Mouse (Mus musculus): ENCODE data around the gene Gtdc1.

Gtdc1 gene

GRCm38 (mm10) chr2:44571810-44572209, 355.6 kb downstream of the Gtdc1 start:
- DNase-seq, result no peak

DNA sequence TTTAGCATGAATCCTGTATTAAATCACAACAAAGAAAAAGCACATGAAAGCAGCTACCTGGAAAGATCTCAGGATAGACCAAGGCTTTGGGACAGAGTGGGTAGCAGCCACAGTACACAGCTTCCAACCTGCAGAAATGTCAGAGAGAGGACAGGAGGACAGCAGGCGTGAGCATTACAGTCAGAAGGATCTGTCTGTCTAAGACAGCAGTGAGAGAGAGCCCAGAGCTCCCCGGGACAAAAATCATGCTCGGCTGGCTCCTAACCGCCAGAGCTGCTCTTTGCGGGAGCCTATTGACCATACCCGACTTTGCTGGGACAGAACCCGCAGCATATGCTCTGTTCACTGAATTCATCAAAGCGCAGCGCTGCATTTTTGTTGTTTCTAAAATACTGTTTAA, 356.3 kb downstream of the Gtdc1 start:
- no peak for DNase-seq

GRCm38 (mm10) chr2:44569140-44569952, 358.1 kb downstream of the Gtdc1 start:
- no peak for DNase-seq

GRCm38 (mm10) chr2:44564776-44565692, 362.4 kb downstream of the Gtdc1 start:
- DNase-seq, result no peak

DNA sequence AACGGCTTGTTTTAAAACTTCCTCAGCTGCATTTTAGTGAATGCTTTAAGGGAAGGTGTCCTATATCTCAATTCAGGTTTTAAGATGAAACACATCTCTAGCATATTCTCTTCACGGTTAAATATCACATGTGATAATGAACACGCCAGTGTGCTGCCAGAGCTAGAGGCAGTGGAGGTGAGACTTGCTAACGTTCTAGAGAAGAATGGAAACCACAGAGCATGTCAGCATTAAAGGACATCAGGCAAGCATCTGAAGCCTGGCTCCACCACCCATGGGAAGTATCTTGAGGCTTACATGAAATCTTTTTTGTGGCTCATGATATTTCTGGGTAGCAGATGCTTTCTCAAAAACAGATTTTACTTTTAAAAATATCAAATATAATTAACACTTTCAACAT, 365.7 kb downstream of the Gtdc1 start:
- DNase-seq, result no peak

DNA sequence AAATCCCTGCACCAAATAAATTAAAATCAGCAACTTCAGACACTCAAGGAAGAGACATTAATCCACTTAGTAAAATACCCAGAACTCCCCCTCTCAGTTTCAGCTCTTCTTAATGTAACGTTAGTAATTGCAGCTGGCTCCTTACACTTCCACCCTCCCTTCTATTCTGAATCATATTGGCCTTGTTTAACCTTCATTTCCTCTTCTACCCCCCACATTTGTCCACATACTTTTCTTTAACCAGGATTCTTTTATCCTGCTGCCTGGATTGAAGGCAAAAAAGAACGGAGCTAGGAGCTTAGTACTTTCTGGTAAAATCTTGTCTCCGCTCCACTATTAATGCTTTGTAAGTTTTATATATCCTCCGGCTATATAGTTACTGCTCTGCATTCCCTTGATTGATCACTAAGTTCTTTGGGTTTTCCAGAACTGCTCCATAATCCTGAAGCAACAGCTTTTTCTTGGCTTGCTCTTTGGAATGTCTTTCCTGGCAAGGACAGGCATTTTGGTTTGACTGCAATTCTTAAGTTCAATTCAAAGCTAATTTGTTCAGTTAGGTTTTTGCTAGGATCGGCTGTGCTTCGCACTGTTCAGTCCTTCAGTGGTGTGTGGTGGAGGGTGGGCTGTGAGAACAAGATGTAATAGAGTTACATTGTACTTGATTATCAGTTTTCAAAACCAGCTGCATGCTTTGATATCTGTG, 368.1 kb downstream of the Gtdc1 start:
- DNase-seq, result no peak

- no peak for DNase-seq
Measured at GRCm38 (mm10) chr2:44557669-44558281, 369.7 kb downstream of the Gtdc1 start.

- DNase-seq, result peak; percentile 19
Measured at GRCm38 (mm10) chr2:44556861-44557592, 370.4 kb downstream of the Gtdc1 start.

- DNase-seq, result no peak
Measured at GRCm38 (mm10) chr2:44554716-44555115, 372.7 kb downstream of the Gtdc1 start.

GRCm38 (mm10) chr2:44549311-44549710, 378.1 kb downstream of the Gtdc1 start:
- DNase-seq, result no peak

DNA sequence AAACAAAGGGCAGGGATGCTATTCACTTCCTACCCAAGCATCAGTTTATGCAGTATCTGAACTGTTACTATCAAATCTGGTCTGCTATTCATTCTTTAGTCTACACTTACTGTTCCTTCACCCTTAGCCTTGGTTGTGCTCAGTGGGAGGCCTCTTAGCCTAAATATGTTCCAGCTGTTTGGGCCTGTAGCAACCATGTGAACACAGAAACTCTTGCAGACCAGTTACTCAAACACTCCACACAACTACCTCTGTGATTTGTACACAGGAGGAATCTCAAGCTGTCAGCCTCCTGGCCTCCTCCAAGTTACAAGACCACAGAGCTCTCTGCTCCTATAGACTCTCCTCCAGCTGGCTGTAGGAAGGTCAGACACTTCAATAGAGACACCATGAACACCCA, 384.7 kb downstream of the Gtdc1 start:
- no peak for DNase-seq

DNA sequence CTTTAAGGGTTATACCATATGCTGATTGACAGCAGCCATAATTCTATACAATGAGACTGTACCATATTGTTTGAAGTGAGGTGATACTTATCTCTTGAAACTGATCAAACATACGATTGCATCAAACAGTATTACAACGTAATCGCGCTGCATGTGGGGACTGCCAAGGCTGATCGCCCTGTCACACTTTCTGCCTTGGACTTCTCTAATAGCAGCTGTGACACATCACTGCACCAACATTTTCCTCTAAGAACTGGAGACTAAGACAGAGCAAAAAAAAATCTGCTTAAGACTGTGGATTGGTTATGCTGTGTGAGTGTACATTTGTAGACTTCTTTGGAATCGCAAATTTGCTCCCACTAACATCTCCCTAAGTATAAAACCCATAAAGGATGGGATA, 385.7 kb downstream of the Gtdc1 start:
- DNase-seq, result no peak

GRCm38 (mm10) chr2:44540881-44541280, 386.6 kb downstream of the Gtdc1 start:
- no peak for DNase-seq

GRCm38 (mm10) chr2:44539121-44539634, 388.3 kb downstream of the Gtdc1 start:
- DNase-seq, result no peak

DNA sequence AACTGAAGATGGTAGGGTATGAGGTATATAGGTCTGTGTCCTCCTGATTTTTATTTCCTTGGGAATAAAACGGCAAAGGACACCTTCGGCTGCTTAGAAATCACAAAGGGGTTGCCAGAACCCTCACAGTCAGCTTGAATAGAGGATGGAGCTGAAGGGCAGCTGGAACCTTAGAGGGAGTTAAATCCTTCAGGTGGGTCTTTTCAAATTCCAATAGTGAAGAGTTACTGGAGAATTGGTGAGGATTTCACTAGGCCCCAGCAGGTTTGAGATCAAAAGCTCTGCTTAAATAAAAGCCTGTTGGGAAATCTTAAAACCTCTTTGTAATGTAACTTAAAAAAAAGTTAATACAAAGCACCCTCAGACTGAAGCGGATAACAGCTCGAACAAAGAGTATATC, 389.3 kb downstream of the Gtdc1 start:
- DNase-seq, result no peak

DNA sequence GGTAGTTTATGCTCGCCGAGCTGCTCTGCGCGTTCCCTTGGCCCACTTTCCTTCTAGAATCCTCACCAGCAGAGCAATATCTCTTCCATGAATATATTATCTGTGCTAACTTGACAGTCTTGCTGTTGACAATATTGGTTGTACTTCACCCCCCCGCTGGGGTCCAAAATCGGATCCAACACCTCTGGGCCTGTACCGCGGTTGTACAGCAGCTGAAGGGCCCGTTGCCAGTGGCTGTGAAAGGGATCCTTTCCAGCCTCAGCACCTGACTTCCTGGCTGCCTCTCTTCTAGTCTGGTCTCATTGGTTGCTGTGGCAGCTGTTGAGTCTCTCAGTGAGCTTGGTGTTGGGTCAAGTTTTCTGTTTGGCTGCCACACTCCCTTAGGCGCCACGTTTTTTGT, 391.7 kb downstream of the Gtdc1 start:
- DNase-seq, result no peak

DNA sequence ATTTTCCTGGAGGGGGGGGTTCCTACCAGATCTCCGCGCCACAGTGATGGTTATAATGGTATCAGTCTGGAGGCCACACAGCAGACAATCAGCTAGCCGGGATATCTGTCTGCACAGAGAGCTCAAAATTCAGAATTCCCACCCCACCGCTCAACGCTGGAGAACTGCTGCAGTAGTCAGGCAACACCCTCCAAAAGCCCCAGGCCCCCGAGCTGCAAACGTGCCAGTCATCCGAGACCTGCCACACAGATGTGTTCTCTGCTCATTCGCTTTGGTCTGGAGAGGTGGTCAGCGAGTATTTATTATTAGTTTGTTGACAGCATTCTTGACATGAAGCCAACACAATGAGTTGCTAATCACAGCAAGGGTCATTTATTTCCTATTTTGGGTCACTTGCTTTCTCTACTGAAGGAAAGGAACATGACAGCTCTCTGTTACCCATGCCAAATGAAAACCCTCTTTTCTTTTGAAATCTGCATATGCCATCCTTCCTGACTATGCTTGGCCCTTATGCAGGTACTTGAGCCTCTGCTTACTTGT, 392.3 kb downstream of the Gtdc1 start:
- DNase-seq, result no peak

DNA sequence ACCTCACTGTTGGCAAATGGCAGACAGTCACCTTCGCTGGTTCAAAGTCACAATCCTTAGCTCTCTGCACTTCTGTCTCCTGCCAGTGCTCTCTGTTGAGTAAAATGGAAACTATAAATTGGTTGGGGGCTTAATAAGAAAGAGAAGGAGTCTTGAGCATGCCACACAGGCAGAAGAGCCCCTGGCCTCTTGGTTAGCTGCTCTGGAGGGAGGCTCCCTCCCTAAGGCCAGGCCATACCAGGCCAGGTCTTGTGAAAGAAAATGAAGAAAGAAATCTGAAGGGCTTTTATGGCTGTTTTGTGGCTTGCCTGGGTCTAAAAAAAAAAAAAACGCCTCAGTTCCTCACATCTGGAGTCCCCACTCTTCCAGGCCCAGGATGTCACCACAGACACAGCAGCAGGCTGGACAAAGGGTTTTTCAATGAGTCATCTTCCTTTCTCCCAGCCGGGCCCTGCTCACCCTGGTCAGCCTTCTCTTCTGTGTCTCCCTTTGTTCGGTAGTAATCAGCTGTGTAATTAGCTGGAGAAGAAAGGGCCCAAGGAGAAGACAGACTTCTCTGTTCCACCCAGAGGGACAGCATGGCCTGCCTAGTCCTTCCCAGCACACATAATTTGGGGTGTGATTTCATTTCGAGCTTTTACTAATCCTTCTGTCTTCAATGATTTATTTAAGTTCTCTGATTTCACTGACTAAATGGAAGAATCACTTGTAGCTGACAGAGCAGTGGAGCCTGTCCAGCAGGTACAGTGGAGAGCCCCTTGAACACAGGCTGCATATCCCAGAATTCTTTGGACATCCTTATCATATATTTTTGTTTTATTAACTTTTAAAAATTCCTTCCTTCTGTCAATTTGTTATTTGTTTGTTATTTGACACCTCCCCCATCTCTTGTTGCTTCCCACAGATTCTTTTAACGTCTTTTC, 401.1 kb downstream of the Gtdc1 start:
- no peak for DNase-seq

DNA sequence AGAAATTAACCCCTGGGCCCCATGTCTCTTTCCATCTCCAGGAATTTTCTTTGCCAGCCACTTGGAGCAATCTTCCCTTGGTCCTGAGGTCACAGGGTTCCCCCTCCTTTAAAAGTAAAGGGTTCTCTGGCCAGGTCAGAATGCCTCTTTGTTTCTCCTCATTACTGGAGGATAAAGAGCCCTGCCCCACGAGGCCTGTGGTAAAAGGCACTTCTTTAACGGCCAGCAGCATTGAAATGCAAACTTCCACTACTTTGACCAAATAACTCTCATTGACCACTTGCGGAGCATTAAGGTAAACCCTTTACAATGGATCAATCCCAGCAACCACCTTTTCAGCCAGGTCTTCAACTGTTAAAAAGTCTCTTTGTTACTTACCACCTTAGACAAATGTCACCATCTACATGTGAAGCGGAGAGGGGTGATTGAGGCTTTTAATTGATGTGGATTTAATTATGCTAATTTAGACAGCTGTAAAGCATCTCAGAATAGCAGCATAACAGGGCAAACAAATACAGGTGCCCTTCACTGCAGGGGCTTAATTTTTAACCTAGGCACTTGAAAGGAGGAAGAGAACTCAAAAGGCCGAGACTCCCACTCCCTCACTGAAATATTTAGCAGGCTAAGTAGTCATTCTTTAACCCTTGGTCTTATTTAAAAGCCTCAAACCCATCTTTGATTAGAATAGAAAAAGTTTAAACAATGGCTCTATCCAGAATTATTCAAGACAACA, 402.1 kb downstream of the Gtdc1 start:
- no peak for DNase-seq

- no peak for DNase-seq
Measured at GRCm38 (mm10) chr2:44519236-44519635, 408.2 kb downstream of the Gtdc1 start.
